Mouse (Mus musculus): ENCODE measurements around the gene Dok5.

DNA sequence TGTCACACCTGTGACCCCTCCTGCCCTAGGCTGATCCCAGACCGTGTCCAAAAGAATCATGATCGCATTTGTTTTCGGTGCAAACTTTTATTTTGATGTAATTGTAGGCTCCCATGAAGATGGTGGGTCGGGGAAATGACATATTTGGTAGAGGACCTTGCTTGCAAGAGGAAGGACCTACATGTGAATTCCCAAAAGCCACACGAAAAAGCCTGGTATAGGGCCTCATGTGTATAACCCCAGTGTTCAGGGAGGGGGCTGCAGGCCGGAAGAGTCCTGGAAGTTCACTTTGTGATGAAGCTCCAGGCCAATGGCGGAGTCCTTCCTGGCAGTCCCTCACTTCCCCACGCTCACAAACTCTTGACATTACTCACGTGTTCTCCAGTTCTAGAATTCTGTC lies 7.3 kb downstream of the Dok5 start:
- TF ChIP-seq CTCF (IDR thresholded peaks at IDR 0.05; ENCODE audit: control insufficient read depth, insufficient read depth, insufficient replicate concordance, low read depth, low read length) (no peak), POLR2A (IDR thresholded peaks at IDR 0.05; ENCODE audit: control insufficient read depth, low read depth, low read length) (no peak)
